Mouse (Mus musculus) bone marrow, adult 2 months (tissue): ENCODE measurements around the gene Eef1akmt3.

Source experiments
- CTCF ChIP-seq: fragments of 200-500 bp; IDR thresholded peaks from 2 replicates; pipeline ENCODE4 v1.5.1; 2011; ENCODE audit warnings: low read length, control low read depth; ENCODE audit not compliant: control insufficient read depth, insufficient read depth
- POLR2A ChIP-seq: fragments of 200-500 bp; IDR thresholded peaks from 2 replicates; pipeline ENCODE4 v1.6.1; 2011; ENCODE audit warnings: low read depth, mild to moderate bottlenecking, control low read depth, low read length, borderline replicate concordance; ENCODE audit not compliant: control insufficient read depth

DNA sequence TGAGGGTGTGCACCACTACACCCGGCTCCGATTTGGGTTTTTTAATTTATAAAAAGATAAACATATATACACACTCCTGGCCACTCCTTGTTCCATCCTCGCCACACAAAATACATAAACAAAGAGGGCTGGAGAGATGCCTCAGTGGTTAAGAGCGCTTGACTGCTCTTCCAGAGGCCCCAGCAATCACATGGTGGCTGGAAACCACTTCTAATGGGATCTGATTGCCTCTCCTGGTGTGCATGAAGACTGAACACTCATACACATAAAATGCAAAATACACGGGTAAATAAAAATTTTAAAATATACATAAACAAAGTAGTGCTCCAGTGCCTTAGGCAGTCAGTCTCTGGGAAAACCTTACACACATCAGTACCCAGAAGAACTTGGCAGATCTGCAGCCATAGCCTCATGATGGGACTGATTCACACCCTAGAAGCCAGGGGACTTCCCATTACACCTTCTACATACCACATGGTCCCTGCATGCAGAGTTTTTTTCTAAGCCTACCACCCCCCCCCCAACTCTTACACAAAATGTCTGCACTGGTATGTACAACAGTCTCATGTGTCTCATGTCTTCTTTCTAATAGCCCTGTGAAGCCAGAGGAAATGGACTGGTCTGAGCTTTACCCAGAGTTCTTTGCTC, 1.3 kb upstream of the Eef1akmt3 start:
- TF ChIP-seq POLR2A, result no peak
- no peak for TF ChIP-seq CTCF
